ENCODE assay signal across 33 mouse cellular contexts in the genomic region with DNA sequence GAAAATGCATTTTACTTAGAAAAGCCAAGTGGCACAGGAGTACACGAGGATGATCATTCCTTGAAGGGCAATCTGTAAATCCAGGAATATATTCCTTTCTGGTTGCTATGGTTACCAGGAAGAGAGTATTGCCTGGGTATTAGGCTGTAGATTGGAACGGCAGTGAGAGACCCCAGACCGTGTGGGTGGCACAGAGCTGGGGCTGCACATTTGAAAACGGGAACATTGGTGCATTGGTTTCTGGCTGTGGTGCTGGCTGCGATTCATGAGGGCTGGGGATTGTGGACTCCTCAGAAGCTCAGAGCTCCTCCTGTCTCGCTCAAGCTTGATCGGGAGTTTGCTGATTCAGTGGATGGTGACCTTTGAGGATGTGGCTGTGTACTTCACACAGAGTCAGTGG. TPM values are rescaled to one million over a fixed set of nuclear protein-coding genes. Genes with fewer than 3 reads are reported as not detected.
"Had no signal": no experiment of that assay in that cellular context is flagged by ENCODE, and none has a peak within 500 bp of the region (broad histone marks: within the 10 kb centered on the region; RNA-seq: fewer than 3 reads in every experiment).

No protein-coding gene starts in this region.

- H3K27me3 ChIP-seq: embryonic facial prominence, embryonic 12.5 days; embryonic facial prominence, embryonic 13.5 days; embryonic facial prominence, embryonic 15.5 days; forebrain, embryonic 13.5 days; forebrain, embryonic 15.5 days had no signal

- H3K9ac ChIP-seq: embryonic facial prominence, embryonic 12.5 days; embryonic facial prominence, embryonic 13.5 days; embryonic facial prominence, embryonic 15.5 days; forebrain, embryonic 12.5 days; forebrain, embryonic 13.5 days; forebrain, embryonic 15.5 days; forebrain, postnatal 0 days had no signal

- DNase-seq: cerebellum, adult 18-20 months; cerebellum, adult 2 months; cerebellum, adult 8-10 months; cerebellum, adult 9-11 months; cerebellum, postnatal 10 days; cerebellum, postnatal 14 days; cerebellum, postnatal 25 days; cerebellum, postnatal 36 days; embryo, embryonic 11 days; forebrain, postnatal 0 days; gastrocnemius, adult 2 months; gastrocnemius, postnatal 10 days; gastrocnemius, postnatal 14 days; gastrocnemius, postnatal 25 days; gastrocnemius, postnatal 36 days; heart, adult 11 months had no signal

- H3K4me3 ChIP-seq: embryonic facial prominence, embryonic 10.5 days; embryonic facial prominence, embryonic 12.5 days; embryonic facial prominence, embryonic 13.5 days; embryonic facial prominence, embryonic 15.5 days; erythroblast, embryonic 14.5 days; forebrain, embryonic 10.5 days; forebrain, embryonic 12.5 days; forebrain, embryonic 13.5 days; forebrain, embryonic 15.5 days; gastrocnemius, adult 2 months had no signal

- H3K27ac ChIP-seq: embryonic facial prominence, embryonic 10.5 days; embryonic facial prominence, embryonic 12.5 days; embryonic facial prominence, embryonic 13.5 days; embryonic facial prominence, embryonic 15.5 days; forebrain, embryonic 10.5 days; forebrain, embryonic 12.5 days; forebrain, embryonic 13.5 days; forebrain, embryonic 15.5 days; gastrocnemius, adult 2 months had no signal

- H3K4me2 ChIP-seq: embryonic facial prominence, embryonic 12.5 days; embryonic facial prominence, embryonic 13.5 days; embryonic facial prominence, embryonic 15.5 days; forebrain, embryonic 12.5 days; forebrain, embryonic 13.5 days; forebrain, embryonic 15.5 days had no signal

- H3K9me3 ChIP-seq: embryonic facial prominence, embryonic 10.5 days; embryonic facial prominence, embryonic 12.5 days; embryonic facial prominence, embryonic 13.5 days; embryonic facial prominence, embryonic 15.5 days; forebrain, embryonic 10.5 days; forebrain, embryonic 12.5 days; forebrain, embryonic 13.5 days; forebrain, embryonic 15.5 days had no signal

- ATAC-seq: forebrain, embryonic 13.5 days; forebrain, embryonic 14.5 days; forebrain, embryonic 15.5 days; forebrain, embryonic 16.5 days; forebrain, postnatal 0 days had no signal

RNA-seq across cellular contexts. Expression of a gene that starts 40.2 kb away (rescaled TPM):
- total RNA-seq: common myeloid progenitor, adult 5-6 weeks; gastrocnemius, adult 18-20 months; gastrocnemius, adult 2 months; gastrocnemius, adult 8-10 months; gastrocnemius, postnatal 14 days; gastrocnemius, postnatal 25 days; gastrocnemius, postnatal 36 days; gastrocnemius, postnatal 4 days; granulocyte monocyte progenitor cell, adult 5-6 weeks had no signal
- polyA plus RNA-seq: forebrain, embryonic 11.5 days had no signal
